Mouse (Mus musculus): ENCODE results near the gene Coro1c.

Coro1c gene

GRCm38 (mm10) chr5:113885623-113886022, 22.9 kb downstream of the Coro1c start:
- in situ Hi-C loops (cut with MboI, MseI) = no loop called here

DNA sequence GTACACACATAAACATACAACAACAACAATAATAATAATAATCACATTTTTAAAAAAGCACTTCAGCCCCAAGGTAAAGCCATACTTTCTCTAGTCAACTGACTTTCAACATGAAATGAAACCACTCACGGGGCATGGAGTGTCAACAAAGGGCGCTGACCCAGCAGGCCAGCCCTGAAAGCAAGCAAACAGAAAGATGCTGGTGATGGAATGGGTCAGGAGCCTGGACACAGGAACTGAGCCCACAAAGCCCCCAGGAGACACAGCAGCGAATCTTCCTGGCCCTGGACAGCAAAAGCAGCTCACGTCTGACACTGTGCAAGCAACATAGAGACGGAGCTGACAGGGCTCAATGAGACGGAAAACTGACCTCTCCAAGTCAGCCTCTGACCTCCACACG, 23.8 kb downstream of the Coro1c start:
- in situ Hi-C loops (cut with MboI, MseI) = no loop called here

GRCm38 (mm10) chr5:113883384-113883771, 25.2 kb downstream of the Coro1c start:
- in situ Hi-C loops (cut with MboI, MseI) = no loop called here

- in situ Hi-C loops (cut with MboI, MseI) = no loop called here
Observed at GRCm38 (mm10) chr5:113882566-113883383, 25.8 kb downstream of the Coro1c start.

GRCm38 (mm10) chr5:113881136-113881535, 27.4 kb downstream of the Coro1c start:
- in situ Hi-C loops (cut with MboI, MseI) = no loop called here

GRCm38 (mm10) chr5:113878943-113879617, 29.5 kb downstream of the Coro1c start:
- in situ Hi-C loops (cut with MboI, MseI) = no loop called here

DNA sequence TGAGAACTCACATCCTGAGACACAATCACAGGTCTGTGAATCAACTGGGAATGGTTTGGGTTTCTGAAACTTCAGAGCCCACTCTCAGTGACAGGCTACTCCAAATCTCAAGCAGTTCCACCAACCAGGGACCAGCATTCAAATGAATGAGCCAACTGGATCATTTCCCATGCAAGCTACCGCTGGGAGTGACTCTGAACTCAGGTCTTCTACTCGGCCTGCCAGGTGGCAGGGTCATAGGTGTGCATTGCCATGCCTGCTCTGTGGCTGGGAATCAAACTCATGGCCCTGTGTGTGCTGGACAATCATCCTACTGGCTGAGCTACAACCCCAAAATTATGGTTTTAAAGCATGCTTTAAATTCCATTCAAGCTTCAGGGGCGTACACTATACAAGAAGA, 31.0 kb downstream of the Coro1c start:
- in situ Hi-C loops (cut with MboI, MseI) = no loop called here

DNA sequence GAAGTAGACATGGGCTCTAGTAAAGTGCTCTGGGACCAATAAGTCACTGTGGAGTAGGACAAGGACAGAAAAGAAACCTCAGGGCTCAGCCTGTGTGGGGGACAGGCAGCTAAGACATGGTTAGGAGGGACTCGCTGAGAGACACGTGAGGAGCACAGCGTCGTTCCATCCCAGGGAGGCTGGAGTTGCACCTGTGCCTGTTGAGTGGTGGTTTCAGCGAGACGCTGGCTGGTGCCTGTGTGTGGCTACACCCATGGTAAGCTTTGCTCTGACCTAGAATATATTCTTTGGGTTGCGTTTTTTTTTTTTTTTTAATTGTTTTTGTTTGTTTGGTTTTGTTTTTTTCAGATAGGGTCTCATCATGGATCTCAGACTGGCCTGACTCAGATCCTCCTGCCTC, 32.4 kb downstream of the Coro1c start:
- in situ Hi-C loops (cut with MboI, MseI) = no loop called here

GRCm38 (mm10) chr5:113875625-113876024, 32.9 kb downstream of the Coro1c start:
- in situ Hi-C loops (cut with MboI, MseI) = no loop called here

DNA sequence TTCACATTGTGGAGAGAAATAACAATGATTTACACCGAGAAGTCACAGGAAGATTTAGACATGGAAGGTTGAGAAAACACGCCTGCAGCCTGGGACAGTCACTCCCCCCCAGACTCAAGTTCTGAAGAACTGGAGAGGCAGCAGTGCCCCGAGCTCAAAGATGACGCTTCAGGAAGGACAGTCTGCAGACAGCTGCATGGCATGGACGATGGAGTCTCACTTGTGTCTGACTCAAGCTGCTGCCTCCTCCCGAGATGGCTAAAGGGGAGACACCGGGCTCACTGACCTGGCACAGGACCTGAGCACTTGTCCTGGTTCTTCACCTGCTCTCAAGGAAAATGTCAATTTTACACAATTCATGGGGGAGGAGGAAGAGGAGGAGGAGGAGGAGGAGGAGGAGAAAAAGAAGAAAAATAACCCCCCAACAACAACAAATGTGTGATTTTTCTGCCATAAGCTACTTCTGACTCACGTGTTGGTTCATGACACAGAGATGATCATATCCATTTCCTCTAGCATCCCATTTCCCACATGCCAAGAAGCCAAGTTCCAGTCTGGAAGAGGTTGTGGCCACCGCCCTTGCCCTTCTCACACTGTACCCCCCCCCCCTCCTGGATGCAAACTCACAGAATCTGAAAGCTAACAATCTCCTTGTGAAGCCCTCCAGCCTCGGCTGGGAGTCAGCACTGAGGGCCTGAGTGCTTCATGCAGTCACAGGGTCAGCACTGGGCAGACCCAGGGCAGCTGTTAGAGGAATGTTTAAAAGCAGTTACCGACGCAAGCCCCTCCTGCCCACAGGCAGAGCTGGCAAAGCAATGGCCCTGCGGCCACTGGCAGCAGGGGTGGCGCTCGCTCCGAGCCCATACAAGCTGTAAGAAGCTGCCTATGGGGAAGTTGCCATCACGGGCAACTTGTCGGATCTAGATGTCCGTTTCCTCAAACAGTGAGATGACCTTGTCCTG, 34.2 kb downstream of the Coro1c start:
- in situ Hi-C loops (cut with MboI, MseI) = no loop called here

DNA sequence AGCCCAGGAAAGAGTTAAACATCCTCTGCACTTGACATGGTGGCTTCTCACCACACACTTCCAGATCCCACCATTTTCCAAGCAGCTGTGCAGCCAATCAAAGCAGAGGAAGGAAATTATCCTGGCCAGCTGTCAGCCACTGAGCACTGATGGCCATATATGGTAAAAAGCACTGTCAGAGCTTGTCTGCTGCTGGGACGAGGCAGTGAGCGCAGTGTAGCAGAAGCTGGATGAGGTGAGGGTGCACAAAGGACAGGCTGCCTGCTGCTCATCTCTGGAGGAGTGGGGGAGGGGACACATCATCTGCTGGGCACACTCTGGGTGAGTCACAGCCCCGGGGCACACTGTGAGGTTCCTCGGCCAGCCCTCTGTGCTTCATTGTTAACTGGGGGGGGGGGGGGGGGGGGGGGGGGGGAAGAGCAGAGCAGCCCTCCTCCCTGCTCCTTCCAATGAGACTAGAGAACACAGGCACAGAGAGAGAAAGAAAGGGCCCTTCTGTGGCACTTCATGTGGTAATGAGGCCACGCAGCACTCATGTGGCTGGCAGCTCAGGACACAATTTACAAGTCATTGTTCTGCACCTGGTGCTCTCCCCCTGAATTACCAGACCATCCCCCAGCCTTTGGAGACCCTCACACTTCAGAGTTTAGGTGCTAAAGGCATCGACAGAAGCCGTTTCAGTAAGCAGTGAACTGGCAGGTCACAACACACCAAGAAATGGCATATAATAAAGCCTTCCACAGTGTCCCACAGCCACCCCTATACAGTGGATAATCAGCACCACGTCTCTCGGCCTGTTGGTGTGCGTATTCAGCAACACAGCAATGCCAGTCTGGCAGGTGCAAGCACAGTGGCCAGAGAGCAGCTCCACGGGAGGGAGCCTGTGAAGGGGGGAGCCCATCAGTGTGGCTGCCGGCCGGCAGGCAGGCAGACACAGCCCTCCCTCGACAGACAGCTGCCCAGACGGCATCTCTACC, 35.3 kb downstream of the Coro1c start:
- in situ Hi-C loops (cut with MboI, MseI) = no loop called here

DNA sequence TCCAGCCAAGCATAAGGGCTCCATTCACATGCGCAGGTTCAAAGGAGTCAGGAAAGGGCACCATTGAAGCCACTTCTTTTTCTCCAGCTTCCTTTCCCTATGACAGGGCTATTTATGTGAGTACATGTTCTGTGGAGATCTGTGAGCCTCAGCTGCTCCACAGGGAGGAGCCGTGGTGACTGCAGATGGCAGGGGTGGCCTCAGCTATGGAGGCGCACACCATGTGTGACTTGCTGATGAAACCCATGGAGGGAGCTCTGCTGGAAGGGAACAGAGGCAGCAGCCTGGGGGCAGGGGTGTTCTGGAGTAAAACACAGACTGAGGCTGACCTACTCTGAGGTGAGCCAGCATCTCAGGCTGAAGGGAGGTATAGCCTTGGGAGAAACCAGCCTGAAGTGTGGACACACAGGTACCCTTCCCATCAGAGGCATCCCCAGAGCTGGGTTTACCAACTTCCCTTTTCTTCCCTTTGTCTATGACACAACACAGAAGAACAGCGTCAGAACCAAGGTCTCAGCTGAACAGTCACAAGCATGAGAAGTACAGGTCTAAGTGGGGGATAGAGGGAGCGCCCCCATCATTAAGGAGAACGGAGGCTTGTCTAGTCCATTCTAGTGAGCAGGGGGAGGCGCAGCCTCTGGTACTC, 36.5 kb downstream of the Coro1c start:
- in situ Hi-C loops (cut with MboI, MseI) = no loop called here

DNA sequence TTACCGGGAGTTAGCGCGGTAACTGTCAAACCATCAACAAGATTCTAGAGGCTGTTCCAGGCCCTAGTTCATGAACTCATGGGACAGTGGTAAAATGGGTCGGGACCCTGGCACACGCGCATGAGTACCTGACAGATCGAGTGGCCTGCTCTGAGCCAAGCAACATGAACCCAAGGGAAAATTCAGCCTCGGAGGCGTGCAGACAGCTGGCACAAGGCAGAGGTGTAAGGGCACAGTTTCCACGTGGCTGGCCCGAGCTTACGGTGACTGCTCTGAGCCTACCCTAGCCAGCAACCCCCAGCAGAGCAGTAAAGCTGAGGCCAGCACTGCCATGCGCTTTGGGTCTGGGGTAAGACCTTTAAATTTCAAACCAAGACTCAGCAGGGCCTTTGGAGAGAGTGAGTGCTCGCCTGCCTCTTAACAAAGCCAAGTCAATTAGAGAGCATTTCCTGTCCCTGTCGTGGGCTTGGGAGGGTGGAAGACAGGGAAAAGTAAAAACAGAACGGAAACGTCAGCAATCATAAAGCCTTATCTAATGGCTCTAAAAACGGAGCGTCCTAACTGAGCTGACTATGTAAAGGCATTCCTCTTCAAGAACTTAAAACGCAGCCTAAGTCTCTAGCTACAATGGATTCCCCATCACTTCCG, 38.0 kb downstream of the Coro1c start:
- in situ Hi-C loops (cut with MboI, MseI) = no loop called here

GRCm38 (mm10) chr5:113869132-113869531, 39.4 kb downstream of the Coro1c start:
- in situ Hi-C loops (cut with MboI, MseI) = no loop called here

- in situ Hi-C loops (cut with MboI, MseI) = no loop called here
Observed at GRCm38 (mm10) chr5:113864992-113865391, 43.6 kb downstream of the Coro1c start.

DNA sequence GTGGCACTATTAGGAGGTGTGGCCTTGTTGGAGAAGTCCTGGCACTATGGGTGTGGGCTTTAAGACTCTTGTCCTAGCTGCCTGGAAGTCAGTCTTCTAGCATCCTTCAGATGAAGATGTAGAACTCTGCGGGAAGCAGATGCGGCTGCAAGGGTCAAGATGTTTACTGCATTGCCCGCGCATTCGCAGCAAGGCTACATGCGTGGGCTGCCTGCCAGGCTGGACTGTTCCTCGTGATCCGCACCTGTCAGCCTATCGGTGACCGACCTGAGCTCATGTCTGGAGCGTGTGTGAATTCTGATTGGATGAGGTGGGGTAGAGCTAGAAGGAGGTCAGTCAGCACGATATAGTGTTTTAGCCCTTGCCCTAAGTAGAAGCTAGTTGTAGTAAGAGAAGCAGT, 44.6 kb downstream of the Coro1c start:
- in situ Hi-C loops (cut with MboI, MseI) = no loop called here

DNA sequence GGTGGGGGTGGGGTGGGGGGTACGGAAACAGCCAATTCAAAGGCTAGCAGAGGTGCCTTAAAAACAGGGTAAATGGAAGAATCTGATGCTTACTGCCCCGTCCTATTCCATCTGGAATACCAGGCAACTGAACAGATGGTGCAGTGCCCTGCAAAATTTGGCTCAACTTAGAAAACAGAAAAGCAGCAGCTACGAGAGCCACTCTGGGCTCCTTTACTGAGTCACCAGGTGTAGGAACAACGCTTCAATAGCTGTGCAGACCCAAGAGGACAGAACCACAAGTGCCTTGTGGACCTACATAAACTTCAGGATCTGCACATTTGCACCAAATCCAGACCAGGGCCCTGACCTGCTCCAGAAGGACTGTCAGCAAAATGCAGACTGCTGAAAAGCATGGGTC, 46.1 kb downstream of the Coro1c start:
- in situ Hi-C loops (cut with MboI, MseI) = no loop called here

DNA sequence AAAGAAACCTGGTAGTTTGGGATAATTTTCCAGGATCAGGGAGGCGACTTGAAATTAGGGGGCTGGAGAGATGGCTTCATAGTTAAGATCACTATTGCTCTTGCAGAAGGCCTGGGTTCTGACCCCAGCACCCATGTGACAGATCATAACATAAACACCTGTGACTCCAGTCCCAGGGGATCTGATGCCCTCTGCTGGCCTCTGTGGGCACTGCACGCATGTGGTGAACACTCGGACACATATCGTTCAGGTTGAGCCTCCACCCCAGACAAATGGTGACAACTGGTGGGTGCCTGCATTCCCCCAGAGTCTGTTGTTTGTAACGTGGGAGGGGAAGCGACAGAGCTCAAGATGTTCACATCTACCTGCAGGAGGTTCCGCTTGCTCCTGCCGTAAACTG, 47.3 kb downstream of the Coro1c start:
- in situ Hi-C loops (cut with MboI, MseI) = no loop called here

DNA sequence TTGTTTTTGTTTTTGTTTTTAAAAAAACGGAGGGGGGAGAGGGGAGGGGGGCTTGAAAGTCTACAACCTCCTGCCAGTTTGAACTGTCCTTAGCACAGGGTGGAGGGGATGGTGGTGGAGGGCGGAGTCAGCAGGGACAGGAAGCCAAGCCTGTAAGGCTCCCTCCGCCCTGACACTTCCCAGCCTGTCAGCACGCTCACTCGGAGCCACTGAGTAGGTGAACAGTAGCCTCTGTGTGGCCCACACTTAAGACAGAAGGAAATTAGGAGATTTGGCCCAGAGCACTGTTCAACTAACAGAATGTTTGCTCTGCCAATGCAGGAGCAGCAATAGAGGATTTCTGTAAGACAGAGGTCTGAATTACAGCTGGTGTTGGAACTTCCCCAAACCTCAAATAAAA, 49.6 kb downstream of the Coro1c start:
- in situ Hi-C loops (cut with MboI, MseI) = no loop called here

DNA sequence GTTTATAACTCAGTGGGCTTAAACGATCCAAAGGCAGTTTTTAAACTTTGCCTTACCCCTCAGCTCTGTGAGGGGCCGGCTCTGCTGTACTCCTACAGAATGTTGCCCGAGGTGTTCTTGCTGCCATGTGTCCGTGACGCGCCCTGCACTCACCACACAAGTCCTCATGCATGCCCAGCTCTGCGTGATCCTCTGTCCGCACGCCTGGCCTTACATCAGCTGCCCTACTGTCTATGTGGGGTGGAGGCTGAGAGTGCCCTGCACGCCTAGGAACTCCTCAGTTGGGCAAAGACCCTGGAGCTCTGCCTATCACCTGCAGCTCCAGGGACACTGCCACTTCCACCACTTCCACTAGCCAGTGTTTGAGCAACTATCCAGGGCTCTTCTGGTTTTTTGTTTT, 50.0 kb downstream of the Coro1c start:
- in situ Hi-C loops (cut with MboI, MseI) = no loop called here

Measured in T-helper 1 cell (primary cell).